Mouse (Mus musculus) ES-Bruce4 (cell line): ENCODE data around the gene Ccdc187. TPM values are rescaled to one million over a fixed set of nuclear protein-coding genes. Genes with fewer than 3 reads are reported as not detected.

Experiments
- H3K27ac ChIP-seq: 2 replicates; pipeline ENCODE4 v1.5.1; 2012; ENCODE audit warnings: low read length, inconsistent platforms; ENCODE audit not compliant: insufficient read depth
- H3K27me3 ChIP-seq: 2 replicates; pipeline ENCODE4 v1.6.1; 2012; ENCODE audit warnings: mild to moderate bottlenecking, low read length, inconsistent platforms; ENCODE audit not compliant: control insufficient read depth, poor library complexity, insufficient read depth, severe bottlenecking
- H3K36me3 ChIP-seq: 2 replicates; pipeline ENCODE4 v1.6.1; 2012; ENCODE audit warnings: inconsistent platforms, mild to moderate bottlenecking, low read length, moderate library complexity; ENCODE audit not compliant: control insufficient read depth, poor library complexity, insufficient read depth, severe bottlenecking
- H3K4me1 ChIP-seq: one replicate; pipeline ENCODE4 v1.8.1; 2011; ENCODE audit warnings: low read length; ENCODE audit not compliant: control insufficient read depth, insufficient read depth
- H3K4me3 ChIP-seq: 2 replicates; pipeline ENCODE4 v1.5.1; 2011; ENCODE audit warnings: low read depth, mild to moderate bottlenecking, low read length
- H3K9ac ChIP-seq: 2 replicates; pipeline ENCODE4 v1.6.1; 2012; ENCODE audit warnings: low read depth, mild to moderate bottlenecking, inconsistent platforms; ENCODE audit not compliant: poor library complexity, severe bottlenecking
- H3K9me3 ChIP-seq: replicated peaks from 2 replicates; pipeline ENCODE4 v1.6.1; 2012; ENCODE audit warnings: mild to moderate bottlenecking, low read length, inconsistent platforms; ENCODE audit not compliant: control insufficient read depth, poor library complexity, insufficient read depth, severe bottlenecking
- CTCF ChIP-seq: IDR thresholded peaks from one replicate; pipeline ENCODE4 v1.8.1; 2011; ENCODE audit warnings: low read depth, low read length
- EP300 ChIP-seq: IDR thresholded peaks from 2 replicates; pipeline ENCODE4 v1.6.1; 2011; ENCODE audit warnings: low read depth, low read length; ENCODE audit not compliant: insufficient read depth
- POLR2A ChIP-seq: IDR thresholded peaks from one replicate; pipeline ENCODE4 v1.8.1; 2011; ENCODE audit warnings: low read length; ENCODE audit not compliant: insufficient read depth
- polyA plus RNA-seq: library from polyadenylated mRNA; stranded (reverse); fragments of >200 nt; gene quantifications from 2 replicates; pipeline ENCODE4 v1.2.4, GENCODE M21; 2011; ENCODE audit warnings: low read depth; ENCODE audit not compliant: missing spikeins, insufficient read depth, insufficient read length

The Ccdc187 gene
- polyA plus RNA-seq, 1 experiment: 0.06 TPM

DNA sequence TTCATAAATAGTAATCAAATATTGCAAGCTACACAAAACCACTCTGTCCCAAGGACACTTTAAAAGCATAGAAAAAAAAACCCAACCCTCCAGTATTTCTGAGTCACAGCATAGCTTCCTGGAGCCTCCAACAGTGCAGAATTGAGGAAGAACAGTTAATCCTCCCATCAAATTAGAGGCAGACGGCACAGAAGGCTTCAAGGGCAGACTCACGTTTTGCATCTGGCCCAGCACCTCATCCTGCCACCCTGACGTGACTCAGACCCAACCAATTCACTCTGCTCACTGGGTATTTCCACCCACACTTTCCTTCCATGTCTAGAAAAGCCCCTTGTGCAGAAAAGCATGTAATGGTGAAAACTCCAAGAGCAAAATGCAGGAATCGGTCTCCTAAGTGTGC lies 64.1 kb downstream of the Ccdc187 start:
- no peak overlapping the region for H3K27ac ChIP-seq
- no peak overlapping the region for H3K9ac ChIP-seq
- no peaks in the 10 kb centered on the region for H3K27me3 ChIP-seq
- H3K4me3 ChIP-seq: no peak overlapping the region
- no peaks in the 10 kb centered on the region for H3K9me3 ChIP-seq
- no peaks in the 10 kb centered on the region for H3K36me3 ChIP-seq
- TF ChIP-seq CTCF (no peak), EP300 (no peak), POLR2A (no peak)
- H3K4me1 ChIP-seq: no peaks in the 10 kb centered on the region

DNA sequence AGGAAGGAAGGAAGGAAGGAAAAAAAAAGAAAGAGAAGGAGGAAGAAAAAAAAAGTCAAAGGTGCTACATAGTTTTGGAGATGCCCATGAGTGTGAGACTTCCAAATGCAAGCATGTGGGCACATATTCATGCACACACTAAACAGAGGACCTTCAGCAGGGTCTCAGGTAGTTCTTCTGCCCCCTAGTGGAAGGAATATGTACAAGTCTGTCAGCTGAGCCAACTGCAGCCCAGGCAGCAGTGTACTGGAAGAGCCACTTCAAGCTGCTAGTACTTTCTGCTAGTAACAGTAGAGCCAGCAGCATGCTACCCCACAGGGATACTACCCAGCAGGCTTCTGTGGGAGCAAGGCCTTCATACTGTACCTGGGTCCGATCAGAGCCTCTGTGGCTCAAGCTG lies 66.6 kb downstream of the Ccdc187 start:
- H3K4me3 ChIP-seq: no peak overlapping the region
- H3K27me3 ChIP-seq: no peaks in the 10 kb centered on the region
- no peak overlapping the region for H3K27ac ChIP-seq
- no peaks in the 10 kb centered on the region for H3K36me3 ChIP-seq
- no peak overlapping the region for H3K9ac ChIP-seq
- H3K4me1 ChIP-seq: no peaks in the 10 kb centered on the region
- TF ChIP-seq EP300 (no peak), CTCF (peak; percentile 80)
- no peaks in the 10 kb centered on the region for H3K9me3 ChIP-seq

DNA sequence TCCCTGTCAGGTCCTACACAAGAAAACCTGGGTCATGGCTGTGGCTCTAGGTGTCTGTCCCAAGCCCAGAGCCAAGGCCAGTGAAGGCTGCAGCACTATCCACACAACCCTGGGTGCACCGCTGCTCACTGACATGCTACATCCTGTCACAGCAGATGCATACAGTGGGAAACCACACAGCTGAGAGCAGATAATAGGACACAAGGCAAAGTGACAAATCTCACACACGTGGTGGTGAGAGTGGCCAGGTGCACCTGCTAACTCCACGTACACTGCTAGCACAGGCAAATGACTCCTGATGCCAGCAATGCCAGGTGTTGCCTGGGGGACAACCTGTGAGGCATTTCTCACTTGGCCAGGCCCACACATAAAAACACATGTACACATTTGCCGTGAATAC lies 69.1 kb downstream of the Ccdc187 start:
- Histone ChIP-seq H3K9ac (no peak overlapping the region), H3K36me3 (no peaks in the 10 kb centered on the region), H3K27ac (no peak overlapping the region), H3K27me3 (no peaks in the 10 kb centered on the region), H3K4me3 (no peak overlapping the region), H3K4me1 (no peaks in the 10 kb centered on the region), H3K9me3 (no peaks in the 10 kb centered on the region)
- TF ChIP-seq EP300 (no peak), CTCF (no peak), POLR2A (no peak)

DNA sequence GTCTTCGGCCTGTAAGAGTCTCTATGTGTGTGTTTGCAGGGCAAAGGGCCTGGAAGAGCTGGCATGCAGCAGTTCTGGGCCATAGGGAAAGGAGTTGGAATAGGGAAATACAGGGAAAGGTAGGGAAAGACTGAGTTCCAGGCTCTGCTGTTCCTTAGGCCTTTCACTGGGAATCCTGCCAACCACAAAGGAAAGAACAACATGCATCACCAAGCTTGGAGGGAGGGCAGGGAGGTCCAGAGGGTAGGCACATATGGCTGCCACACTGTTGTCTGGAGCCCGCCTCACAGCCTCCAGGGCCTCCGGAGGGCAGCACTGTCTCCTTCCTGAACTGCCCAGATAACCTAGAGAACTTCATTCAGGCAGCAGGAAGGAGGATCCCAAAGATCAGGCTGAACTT lies 70.4 kb downstream of the Ccdc187 start:
- H3K9ac ChIP-seq: no peak overlapping the region
- TF ChIP-seq EP300 (no peak), POLR2A (no peak), CTCF (no peak)
- H3K9me3 ChIP-seq: no peaks in the 10 kb centered on the region
- H3K27ac ChIP-seq: no peak overlapping the region
- no peak overlapping the region for H3K4me3 ChIP-seq
- H3K36me3 ChIP-seq: no peaks in the 10 kb centered on the region
- H3K4me1 ChIP-seq: no peaks in the 10 kb centered on the region
- no peaks in the 10 kb centered on the region for H3K27me3 ChIP-seq

DNA sequence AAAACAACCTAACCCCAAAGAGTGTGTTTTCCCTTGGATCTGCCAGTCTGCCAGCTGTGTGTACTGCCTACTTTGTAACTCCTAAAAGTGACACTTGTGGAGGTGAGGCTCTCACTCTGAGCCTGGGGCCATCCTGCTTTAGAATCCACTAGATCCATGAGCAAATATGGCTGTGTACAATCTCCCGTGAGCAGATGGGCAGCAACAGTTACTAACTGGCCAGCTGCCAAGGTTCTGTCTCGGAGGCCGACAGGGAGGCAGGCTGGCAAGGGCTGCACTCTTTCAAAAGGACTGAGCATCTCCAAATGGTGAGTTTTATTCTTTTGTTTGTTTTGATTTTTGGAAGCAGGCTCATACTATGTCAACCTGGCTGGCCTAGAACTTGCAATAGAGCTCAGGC lies 79.8 kb downstream of the Ccdc187 start:
- H3K9ac ChIP-seq: no peak overlapping the region
- H3K27me3 ChIP-seq: no peaks in the 10 kb centered on the region
- no peaks in the 10 kb centered on the region for H3K4me1 ChIP-seq
- H3K27ac ChIP-seq: no peak overlapping the region
- H3K36me3 ChIP-seq: no peaks in the 10 kb centered on the region; the same call in 1 of the 2 replicates
- no peak overlapping the region for H3K4me3 ChIP-seq
- peaks cover 4% of the 10 kb centered on the region for H3K9me3 ChIP-seq
- TF ChIP-seq CTCF: no peak
- no peak for TF ChIP-seq EP300
- no peak for TF ChIP-seq POLR2A

DNA sequence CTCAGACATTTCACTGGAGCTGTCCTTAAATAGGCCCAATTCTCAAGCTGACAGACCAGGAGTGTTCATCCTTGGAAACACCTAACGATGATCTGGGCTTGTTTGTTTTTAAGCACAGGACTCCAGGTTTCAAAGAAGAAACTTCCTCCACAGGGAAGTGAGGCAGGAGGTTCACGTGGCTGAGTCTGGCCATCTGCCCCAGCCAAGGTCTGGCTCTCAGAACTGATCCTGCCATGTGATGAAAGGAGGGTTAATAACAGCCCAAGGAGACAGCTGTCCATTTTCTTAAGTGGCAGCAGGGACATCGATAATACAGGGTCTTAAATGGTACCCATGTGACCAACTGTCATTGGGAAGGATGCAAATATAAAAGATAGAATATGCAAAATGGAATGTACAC lies 84.8 kb downstream of the Ccdc187 start:
- Histone ChIP-seq H3K4me1 (no peaks in the 10 kb centered on the region), H3K27me3 (no peaks in the 10 kb centered on the region), H3K4me3 (no peak overlapping the region), H3K9ac (no peak overlapping the region), H3K9me3 (peaks cover 4% of the 10 kb centered on the region), H3K36me3 (no peaks in the 10 kb centered on the region), H3K27ac (no peak overlapping the region)
- TF ChIP-seq EP300 (no peak), POLR2A (no peak), CTCF (no peak)
